23 mouse cellular contexts compared by ENCODE assay signal in genomic region chr2:114885734-114886260, GRCm38 (mm10).
DNase-seq lines count a peak whose midpoint lies in the region; TF ChIP-seq lines count a peak whose summit lies in the region.
"Had no signal": no experiment of that assay in that cellular context is flagged by ENCODE, and none has a peak within 500 bp of the region (broad histone marks: within the 10 kb centered on the region; RNA-seq: fewer than 3 reads in every experiment).

No protein-coding gene starts in this region.

- H3K36me3 ChIP-seq in C2C12 (ENCODE audit: control insufficient read depth, insufficient read depth) = no peaks in the 10 kb centered on the region
- H3K36me3 ChIP-seq in myocyte (ENCODE audit: control insufficient read depth, insufficient read depth) = no peaks in the 10 kb centered on the region
- H3K36me3 ChIP-seq: heart, embryonic 12.5 days; heart, embryonic 15.5 days; hindbrain, embryonic 10.5 days; hindbrain, embryonic 13.5 days; intestine, embryonic 15.5 days had no signal

- peak; percentile 7 for DNase-seq in NIH3T3 (ENCODE audit: low read depth)
- DNase-seq in retina, postnatal 1 day = no peak
- no peak for DNase-seq in kidney, adult 18-20 months
- no peak for DNase-seq in spleen, postnatal 36 days (ENCODE audit: low spot score in 2 of 2)
- DNase-seq: adrenal gland, adult 8-10 months; adrenal gland, postnatal 25 days; B cell, adult 2 months; cerebellum, adult 18-20 months; cerebellum, adult 9-10 months; cerebellum, postnatal 14 days; forebrain, postnatal 0 days; gastrocnemius, adult 2 months; gastrocnemius, postnatal 25 days; heart, adult 18-20 months; heart, postnatal 10 days; heart, postnatal 36 days had no signal

- no peaks in the 10 kb centered on the region for H3K79me2 ChIP-seq in C2C12 (ENCODE audit: control insufficient read depth, insufficient read depth)
- H3K79me2 ChIP-seq in myocyte (ENCODE audit: control insufficient read depth, insufficient read depth) = no peaks in the 10 kb centered on the region

- no peak overlapping the region for H3ac ChIP-seq in C2C12 (ENCODE audit: control insufficient read depth, insufficient read length, low read depth)
- H3ac ChIP-seq in myocyte (ENCODE audit: control insufficient read depth, insufficient read length) = no peak overlapping the region

- H3K4me3 ChIP-seq in C2C12 (ENCODE audit: insufficient read depth, poor library complexity, severe bottlenecking) (no peak overlapping the region), myocyte (no peak overlapping the region)
- H3K4me3 ChIP-seq: gastrocnemius, adult 2 months; heart, embryonic 12.5 days; heart, embryonic 15.5 days; hindbrain, embryonic 10.5 days; hindbrain, embryonic 13.5 days; intestine, embryonic 15.5 days had no signal

- peak overlapping the region; percentile 15 for H3K4me2 ChIP-seq in myocyte (ENCODE audit: low read depth)
- H3K4me2 ChIP-seq: heart, embryonic 12.5 days; heart, embryonic 15.5 days; hindbrain, embryonic 13.5 days; intestine, embryonic 15.5 days had no signal

- no peaks in the 10 kb centered on the region for H3K79me3 ChIP-seq in C2C12 (ENCODE audit: low read depth)

- TF ChIP-seq CTCF in C2C12 (IDR thresholded peaks at IDR 0.05; ENCODE audit: control insufficient read depth, insufficient read depth, insufficient read length) = no peak

- no peak for TF ChIP-seq POLR2A in myocyte (IDR thresholded peaks at IDR 0.05; ENCODE audit: insufficient read length, low read depth)

- H3K27me3 ChIP-seq in C2C12 (ENCODE audit: control insufficient read depth, insufficient read depth, insufficient read length) (no peaks in the 10 kb centered on the region), myocyte (ENCODE audit: control insufficient read depth, insufficient read depth, insufficient read length) (no peaks in the 10 kb centered on the region)
- H3K27me3 ChIP-seq: heart, embryonic 12.5 days; heart, embryonic 15.5 days; hindbrain, embryonic 13.5 days; intestine, embryonic 15.5 days had no signal

TF ChIP-seq in C2C12, 6 proteins besides CTCF, POLR2A, EP300 and RAD21:
- TF ChIP-seq FOSL1 (IDR thresholded peaks at IDR 0.05; ENCODE audit: insufficient read depth, low read length, poor library complexity, severe bottlenecking) (no peak), CEBPB (IDR thresholded peaks at IDR 0.05; ENCODE audit: low read depth) (peak; percentile 32)

TF ChIP-seq in myocyte, 11 proteins besides CTCF, POLR2A, EP300 and RAD21:
- peak; percentile 65 for TF ChIP-seq MAX (IDR thresholded peaks at IDR 0.05; ENCODE audit: low read depth)
- TF ChIP-seq CEBPB (IDR thresholded peaks at IDR 0.05; ENCODE audit: insufficient read depth, poor library complexity, severe bottlenecking) = peak; percentile 98
- TF ChIP-seq USF1 (IDR thresholded peaks at IDR 0.05; ENCODE audit: low read depth) = no peak
